Mouse (Mus musculus): ENCODE data around the gene Syt3. TPM values are rescaled to one million over a fixed set of nuclear protein-coding genes. Genes with fewer than 3 reads are reported as not detected.

Syt3 gene
- polyA plus RNA-seq, 1 experiment from 2014 or later = 0.70 TPM

DNA sequence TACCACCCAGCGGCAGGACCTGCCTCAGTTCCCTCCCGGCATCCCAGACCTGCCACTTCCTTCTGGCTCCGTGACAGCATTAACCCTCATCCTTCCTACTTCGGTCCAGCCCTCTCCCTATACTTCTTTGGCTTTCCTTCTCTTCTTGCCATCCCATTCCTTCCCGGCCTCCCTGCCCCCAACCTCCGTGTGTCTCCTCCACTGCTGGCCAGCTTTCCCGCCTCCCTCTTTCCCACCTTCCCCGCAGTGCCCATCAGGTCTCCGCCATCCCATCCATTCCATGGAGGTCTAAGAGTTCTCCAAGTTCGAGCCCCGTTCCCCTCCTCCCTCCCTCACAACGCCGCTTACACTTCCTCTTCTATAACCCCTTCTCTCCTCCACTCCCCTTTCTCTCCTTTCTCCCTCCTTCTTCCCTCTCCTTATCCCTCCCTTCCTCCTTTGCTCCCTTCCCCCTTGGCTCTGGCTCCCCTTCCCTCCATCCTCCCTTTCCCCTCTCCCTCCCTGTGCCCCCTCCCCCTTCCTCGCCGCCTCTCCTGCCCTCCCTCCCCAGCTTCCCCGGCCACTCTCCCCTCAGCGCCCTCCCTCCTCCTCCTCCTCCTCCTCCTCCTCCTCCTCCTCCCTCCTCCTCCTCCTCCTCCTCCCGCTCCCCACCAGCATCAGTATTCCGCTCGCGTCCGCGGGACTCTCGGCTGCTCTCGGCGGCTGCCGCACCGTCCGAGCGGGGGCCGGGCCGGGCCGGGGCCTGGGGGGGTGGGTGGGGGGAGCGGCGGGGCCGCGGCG is 44.5 kb downstream of the Syt3 start:
- Histone ChIP-seq H3K4me1 (ENCODE audit: control insufficient read depth, insufficient read depth, low read length) (peaks cover 7% of the 10 kb centered on the region; the same call in 1 of the 2 replicates), H3K9me3 (replicated peaks; ENCODE audit: control insufficient read depth, low read length) (no peaks in the 10 kb centered on the region), H3K4me3 (ENCODE audit: low read length) (peak overlapping the region; percentile 55), H3K9ac (ENCODE audit: low read length) (no peak overlapping the region), H3K27ac (ENCODE audit: low read length) (no peak overlapping the region), H3K27me3 (ENCODE audit: control insufficient read depth, insufficient read depth, low read length) (peaks cover 52% of the 10 kb centered on the region), H3K4me2 (ENCODE audit: low read depth, low read length) (peak overlapping the region; percentile 71), H3K36me3 (ENCODE audit: control insufficient read depth, insufficient read depth) (no peaks in the 10 kb centered on the region)
- WGBS = 4% methylated on average over 17 of the region's 38 CpGs
- ATAC-seq (replicated peaks; ENCODE audit: extremely low read depth, insufficient read depth, low FRiP score) = 0 out of 2 replicates have a peak, but pooled peaks have one; percentile 19

DNA sequence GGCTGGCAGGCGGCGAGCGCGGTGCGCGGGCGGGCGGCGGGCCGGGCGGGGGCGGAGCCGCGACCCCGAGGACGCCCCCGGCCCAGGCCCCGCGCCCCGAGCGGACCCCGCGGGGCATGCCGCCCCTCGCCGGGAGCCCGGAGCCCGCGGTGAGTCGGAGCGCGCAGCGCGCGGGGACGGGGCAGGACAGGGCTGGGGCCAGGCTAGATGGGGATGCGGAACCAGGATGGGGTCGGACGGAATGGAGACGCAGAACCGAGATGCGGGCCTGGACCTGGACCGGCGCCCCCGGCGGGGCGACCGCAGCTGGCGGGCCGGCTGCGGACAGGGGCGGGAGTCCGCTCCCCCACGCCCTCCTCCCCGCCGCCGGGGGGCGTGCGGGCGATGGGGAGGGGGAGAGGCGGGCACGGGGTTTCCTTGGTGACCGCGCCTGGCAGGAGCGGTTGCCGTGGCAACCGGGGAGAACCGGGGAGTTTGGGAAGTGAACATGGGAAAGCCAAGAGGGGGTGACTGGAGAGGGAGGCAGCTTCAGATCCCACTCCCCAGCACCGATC is 45.1 kb downstream of the Syt3 start, which contains the start of gene Lrrc4b:
Gene Lrrc4b, plus strand, starts transcription at position 51 of the 554 bp plus-strand sequence.
- peak within 1 kb of the TSS; percentile 55 for H3K4me3 ChIP-seq (ENCODE audit: low read length)
- no peaks in the 10 kb centered on the region for H3K36me3 ChIP-seq (ENCODE audit: control insufficient read depth, insufficient read depth)
- H3K27me3 ChIP-seq (ENCODE audit: control insufficient read depth, insufficient read depth, low read length) = peaks cover 56% of the 10 kb centered on the region
- peak; percentile 23; the same call in 1 of the 2 replicates for ATAC-seq (replicated peaks; ENCODE audit: extremely low read depth, insufficient read depth, low FRiP score)
- no peak within 1 kb of the TSS for H3K9ac ChIP-seq (ENCODE audit: low read length)
- no peak within 1 kb of the TSS for H3K27ac ChIP-seq (ENCODE audit: low read length)
- WGBS = under 1% methylated on average over 61 of the region's 69 CpGs
- H3K4me2 ChIP-seq (ENCODE audit: low read depth, low read length) = peak within 1 kb of the TSS; percentile 71
- H3K4me1 ChIP-seq (ENCODE audit: control insufficient read depth, insufficient read depth, low read length) = peaks cover 7% of the 10 kb centered on the region; the same call in 1 of the 2 replicates
- no peaks in the 10 kb centered on the region for H3K9me3 ChIP-seq (replicated peaks; ENCODE audit: control insufficient read depth, low read length)

- Histone ChIP-seq H3K36me3 (ENCODE audit: control insufficient read depth, insufficient read depth) (no peaks in the 10 kb centered on the region), H3K27me3 (ENCODE audit: control insufficient read depth, insufficient read depth, low read length) (peaks cover 59% of the 10 kb centered on the region), H3K27ac (ENCODE audit: low read length) (no peak overlapping the region), H3K9me3 (replicated peaks; ENCODE audit: control insufficient read depth, low read length) (no peaks in the 10 kb centered on the region), H3K4me3 (ENCODE audit: low read length) (peak overlapping the region; percentile 55), H3K9ac (ENCODE audit: low read length) (no peak overlapping the region), H3K4me1 (ENCODE audit: control insufficient read depth, insufficient read depth, low read length) (peaks cover 7% of the 10 kb centered on the region; the same call in 1 of the 2 replicates), H3K4me2 (ENCODE audit: low read depth, low read length) (peak overlapping the region; percentile 71; the same call in 1 of the 2 replicates)
- WGBS = 4% methylated on average over 30 of the region's 32 CpGs
- ATAC-seq (replicated peaks; ENCODE audit: extremely low read depth, insufficient read depth, low FRiP score) = no peak
These were observed 45.9 kb downstream of the Syt3 start for GRCm38 (mm10) chr7:44429534-44430488.

DNA sequence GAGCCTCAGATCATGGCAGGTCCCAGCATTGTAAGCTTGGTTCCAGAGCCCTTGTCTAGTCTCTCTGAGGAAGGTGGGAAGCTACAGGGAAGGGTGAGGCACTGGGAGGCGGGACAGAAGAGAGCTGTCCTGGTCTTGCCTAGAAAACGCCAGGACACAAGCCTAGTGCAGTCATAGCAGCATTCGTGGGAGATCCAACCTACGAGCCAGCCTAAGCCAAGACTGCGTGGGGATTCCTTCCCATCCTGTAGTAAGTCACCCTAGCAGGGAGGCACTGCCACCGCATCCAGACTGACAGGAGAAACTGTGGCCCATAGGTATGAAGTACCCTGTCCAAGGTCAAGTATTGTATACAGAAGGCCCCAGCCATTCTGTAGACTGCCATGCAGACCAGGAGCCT is 48.6 kb downstream of the Syt3 start:
- no peaks in the 10 kb centered on the region for H3K36me3 ChIP-seq (ENCODE audit: control insufficient read depth, insufficient read depth)
- no peaks in the 10 kb centered on the region for H3K9me3 ChIP-seq (replicated peaks; ENCODE audit: control insufficient read depth, low read length)
- H3K27me3 ChIP-seq (ENCODE audit: control insufficient read depth, insufficient read depth, low read length) = peaks cover 51% of the 10 kb centered on the region
- peaks cover 7% of the 10 kb centered on the region; the same call in 1 of the 2 replicates for H3K4me1 ChIP-seq (ENCODE audit: control insufficient read depth, insufficient read depth, low read length)
- 61% methylated on average over 6 of the region's 6 CpGs for WGBS
- H3K9ac ChIP-seq (ENCODE audit: low read length) = no peak overlapping the region
- no peak overlapping the region for H3K4me2 ChIP-seq (ENCODE audit: low read depth, low read length)
- H3K4me3 ChIP-seq (ENCODE audit: low read length) = no peak overlapping the region
- no peak for ATAC-seq (replicated peaks; ENCODE audit: extremely low read depth, insufficient read depth, low FRiP score)
- H3K27ac ChIP-seq (ENCODE audit: low read length) = no peak overlapping the region

DNA sequence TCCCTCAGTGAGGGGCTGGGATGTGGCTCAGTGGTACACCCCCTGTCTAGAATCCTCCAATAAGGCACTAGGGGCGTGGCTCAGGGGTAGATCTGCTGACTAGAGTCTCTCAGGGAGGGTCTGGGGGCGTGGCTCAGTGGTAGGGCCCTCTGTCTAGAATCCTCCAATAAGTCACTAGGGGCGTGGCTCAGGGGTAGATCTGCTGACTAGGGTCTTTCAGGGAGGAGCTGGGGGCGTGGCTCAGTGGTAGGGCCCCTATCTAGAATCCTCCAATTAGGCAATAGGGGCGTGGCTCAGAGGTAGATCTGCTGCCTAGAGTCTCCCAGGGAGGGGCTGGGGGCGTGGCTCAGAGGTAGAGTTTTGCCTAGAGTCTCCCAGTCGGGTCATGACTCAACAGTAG is 49.5 kb downstream of the Syt3 start:
- no peaks in the 10 kb centered on the region for H3K36me3 ChIP-seq (ENCODE audit: control insufficient read depth, insufficient read depth)
- no peak overlapping the region for H3K4me2 ChIP-seq (ENCODE audit: low read depth, low read length)
- peaks cover 5% of the 10 kb centered on the region; the same call in 1 of the 2 replicates for H3K4me1 ChIP-seq (ENCODE audit: control insufficient read depth, insufficient read depth, low read length)
- H3K27ac ChIP-seq (ENCODE audit: low read length) = no peak overlapping the region
- no peak for ATAC-seq (replicated peaks; ENCODE audit: extremely low read depth, insufficient read depth, low FRiP score)
- WGBS = 3% methylated on average over 7 of the region's 7 CpGs
- H3K4me3 ChIP-seq (ENCODE audit: low read length) = no peak overlapping the region
- H3K9ac ChIP-seq (ENCODE audit: low read length) = no peak overlapping the region
- H3K27me3 ChIP-seq (ENCODE audit: control insufficient read depth, insufficient read depth, low read length) = peaks cover 46% of the 10 kb centered on the region
- H3K9me3 ChIP-seq (replicated peaks; ENCODE audit: control insufficient read depth, low read length) = no peaks in the 10 kb centered on the region

DNA sequence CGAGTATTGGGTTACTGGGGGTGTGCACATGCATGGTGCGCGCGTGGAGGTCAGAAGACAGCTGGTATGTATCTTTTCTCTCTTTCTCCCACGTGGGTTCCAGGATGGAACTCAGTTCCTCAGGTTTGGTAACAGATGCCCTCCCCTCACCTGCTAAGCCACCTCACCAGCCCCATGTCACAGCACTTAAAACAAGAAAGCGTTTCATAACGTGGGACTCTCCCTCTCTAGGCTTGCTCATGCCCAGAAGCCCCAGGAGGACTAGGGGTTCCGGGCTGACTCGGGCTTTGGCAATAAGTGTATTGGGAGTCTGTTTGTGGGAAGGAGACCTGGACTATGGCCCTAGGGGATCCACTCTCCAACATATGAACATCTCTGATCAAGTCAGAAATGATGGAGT is 50.2 kb downstream of the Syt3 start:
- WGBS = 68% methylated on average over 9 of the region's 9 CpGs
- H3K4me1 ChIP-seq (ENCODE audit: control insufficient read depth, insufficient read depth, low read length) = peaks cover 4% of the 10 kb centered on the region; the same call in 1 of the 2 replicates
- H3K36me3 ChIP-seq (ENCODE audit: control insufficient read depth, insufficient read depth) = no peaks in the 10 kb centered on the region
- H3K27me3 ChIP-seq (ENCODE audit: control insufficient read depth, insufficient read depth, low read length) = peaks cover 43% of the 10 kb centered on the region
- no peak overlapping the region for H3K4me2 ChIP-seq (ENCODE audit: low read depth, low read length)
- H3K27ac ChIP-seq (ENCODE audit: low read length) = no peak overlapping the region
- H3K9me3 ChIP-seq (replicated peaks; ENCODE audit: control insufficient read depth, low read length) = no peaks in the 10 kb centered on the region
- no peak overlapping the region for H3K9ac ChIP-seq (ENCODE audit: low read length)
- H3K4me3 ChIP-seq (ENCODE audit: low read length) = no peak overlapping the region
- no peak for ATAC-seq (replicated peaks; ENCODE audit: extremely low read depth, insufficient read depth, low FRiP score)

DNA sequence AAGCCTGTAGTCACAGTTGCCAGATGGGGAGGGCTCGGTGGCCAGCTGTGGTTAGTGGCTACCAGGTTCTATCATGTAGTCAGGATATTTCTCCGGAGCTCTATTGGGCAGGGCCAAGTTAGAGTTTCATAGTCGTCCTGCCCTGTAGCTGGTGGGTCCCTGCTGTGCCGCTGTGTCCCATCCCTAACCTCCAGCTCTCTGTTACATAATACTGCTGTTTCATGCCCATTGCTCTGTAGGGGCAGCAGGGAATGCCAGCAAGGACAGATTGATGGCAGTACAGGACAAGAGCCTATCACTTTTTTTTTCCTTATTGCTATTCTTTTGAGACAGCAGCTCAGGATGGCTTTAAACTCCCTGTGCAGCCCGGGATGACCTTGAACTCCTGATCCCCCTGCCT is 51.9 kb downstream of the Syt3 start:
- Histone ChIP-seq H3K27ac (ENCODE audit: low read length) (no peak overlapping the region), H3K36me3 (ENCODE audit: control insufficient read depth, insufficient read depth) (no peaks in the 10 kb centered on the region), H3K27me3 (ENCODE audit: control insufficient read depth, insufficient read depth, low read length) (peaks cover 34% of the 10 kb centered on the region), H3K4me1 (ENCODE audit: control insufficient read depth, insufficient read depth, low read length) (no peaks in the 10 kb centered on the region), H3K4me3 (ENCODE audit: low read length) (no peak overlapping the region), H3K9ac (ENCODE audit: low read length) (no peak overlapping the region), H3K4me2 (ENCODE audit: low read depth, low read length) (no peak overlapping the region), H3K9me3 (replicated peaks; ENCODE audit: control insufficient read depth, low read length) (no peaks in the 10 kb centered on the region)
- 61% methylated on average over 5 of the region's 5 CpGs for WGBS
- no peak for ATAC-seq (replicated peaks; ENCODE audit: extremely low read depth, insufficient read depth, low FRiP score)

GRCm38 (mm10) chr7:44436267-44436666 is 52.4 kb downstream of the Syt3 start:
- Histone ChIP-seq H3K4me1 (ENCODE audit: control insufficient read depth, insufficient read depth, low read length) (no peaks in the 10 kb centered on the region), H3K4me2 (ENCODE audit: low read depth, low read length) (no peak overlapping the region), H3K27ac (ENCODE audit: low read length) (no peak overlapping the region), H3K9ac (ENCODE audit: low read length) (no peak overlapping the region), H3K27me3 (ENCODE audit: control insufficient read depth, insufficient read depth, low read length) (peaks cover 34% of the 10 kb centered on the region), H3K9me3 (replicated peaks; ENCODE audit: control insufficient read depth, low read length) (no peaks in the 10 kb centered on the region), H3K36me3 (ENCODE audit: control insufficient read depth, insufficient read depth) (no peaks in the 10 kb centered on the region), H3K4me3 (ENCODE audit: low read length) (no peak overlapping the region)
- ATAC-seq (replicated peaks; ENCODE audit: extremely low read depth, insufficient read depth, low FRiP score) = no peak
- WGBS = 6% methylated on average over 1 of the region's 1 CpGs
